In genomic region chr9:52678179-52678838, GRCm38 (mm10) we compare ENCODE assay signal across 9 mouse cellular contexts. TPM values are rescaled to one million over a fixed set of nuclear protein-coding genes. Genes with fewer than 3 reads are reported as not detected.
DNase-seq lines count a peak whose midpoint lies in the region; ATAC-seq and TF ChIP-seq lines count a peak whose summit lies in the region.
"Had no signal": no experiment of that assay in that cellular context is flagged by ENCODE, and none has a peak within 500 bp of the region (broad histone marks: within the 10 kb centered on the region; RNA-seq: fewer than 3 reads in every experiment).

No protein-coding gene starts in this region.

- 1% methylated on average over 28 of the region's 28 CpGs for WGBS in intestine, embryonic 16.5 days
- WGBS in midbrain, embryonic 11.5 days, result under 1% methylated on average over 28 of the region's 28 CpGs

- no peaks in the 10 kb centered on the region for H3K9me3 ChIP-seq in intestine, embryonic 16.5 days (ENCODE audit: control insufficient read depth, low read length)
- no peaks in the 10 kb centered on the region for H3K9me3 ChIP-seq in midbrain, embryonic 11.5 days (ENCODE audit: control insufficient read depth, low read length)
- H3K9me3 ChIP-seq: liver, embryonic 15.5 days had no signal

- no peaks in the 10 kb centered on the region for H3K36me3 ChIP-seq in testis, adult 2 months (ENCODE audit: control insufficient read depth, insufficient read depth, low read length)
- no peaks in the 10 kb centered on the region for H3K36me3 ChIP-seq in intestine, embryonic 16.5 days (ENCODE audit: control insufficient read depth, insufficient read depth, low read length)
- H3K36me3 ChIP-seq in midbrain, embryonic 11.5 days (ENCODE audit: control insufficient read depth, insufficient read depth, low read length), result no peaks in the 10 kb centered on the region
- H3K36me3 ChIP-seq: liver, embryonic 15.5 days had no signal

- no peaks in the 10 kb centered on the region; the same call in 1 of the 2 replicates for H3K27me3 ChIP-seq in testis, adult 2 months (ENCODE audit: control insufficient read depth, insufficient read depth, low read length)
- peaks cover 36% of the 10 kb centered on the region for H3K27me3 ChIP-seq in intestine, embryonic 16.5 days (replicated peaks; ENCODE audit: control insufficient read depth, insufficient read depth, low read length)
- peaks cover 23% of the 10 kb centered on the region for H3K27me3 ChIP-seq in midbrain, embryonic 11.5 days (ENCODE audit: control insufficient read depth, insufficient read depth, low read length)

- peak overlapping the region; percentile 9 for H3K4me3 ChIP-seq in testis, adult 2 months (ENCODE audit: control insufficient read depth, low read depth, low read length)
- H3K4me3 ChIP-seq in intestine, embryonic 16.5 days (ENCODE audit: low read length), result peak overlapping the region; percentile 34
- H3K4me3 ChIP-seq in midbrain, embryonic 11.5 days (ENCODE audit: low read depth, low read length), result peak overlapping the region; percentile 51
- H3K4me3 ChIP-seq: liver, embryonic 15.5 days had no signal

- no peak for TF ChIP-seq CTCF in testis, adult 2 months (IDR thresholded peaks at IDR 0.05; ENCODE audit: control insufficient read depth, insufficient read depth, insufficient replicate concordance, low read depth, low read length)

- no peak for TF ChIP-seq POLR2A in testis, adult 2 months (IDR thresholded peaks at IDR 0.05; ENCODE audit: control insufficient read depth, low read depth, low read length)

- peaks cover 14% of the 10 kb centered on the region for H3K4me1 ChIP-seq in testis, adult 2 months (ENCODE audit: control insufficient read depth, insufficient read depth, low read length)
- H3K4me1 ChIP-seq in intestine, embryonic 16.5 days (ENCODE audit: control insufficient read depth, insufficient read depth, low read length), result no peaks in the 10 kb centered on the region
- H3K4me1 ChIP-seq in midbrain, embryonic 11.5 days (ENCODE audit: control insufficient read depth, insufficient read depth, low read length), result peaks cover 11% of the 10 kb centered on the region
- H3K4me1 ChIP-seq: liver, embryonic 15.5 days had no signal

- peak overlapping the region; percentile 50 for H3K4me2 ChIP-seq in intestine, embryonic 16.5 days (ENCODE audit: low read depth, low read length)
- peak overlapping the region; percentile 96 for H3K4me2 ChIP-seq in midbrain, embryonic 11.5 days

- H3K27ac ChIP-seq in testis, adult 2 months (ENCODE audit: control insufficient read depth, insufficient read depth, low read depth, low read length), result no peak overlapping the region
- no peak overlapping the region for H3K27ac ChIP-seq in intestine, embryonic 16.5 days (ENCODE audit: low read length)
- no peak overlapping the region for H3K27ac ChIP-seq in midbrain, embryonic 11.5 days (ENCODE audit: low read depth, low read length)
- H3K27ac ChIP-seq: liver, embryonic 15.5 days had no signal

- no peak overlapping the region for H3K9ac ChIP-seq in intestine, embryonic 16.5 days (ENCODE audit: low read depth, low read length)
- peak overlapping the region; percentile 61 for H3K9ac ChIP-seq in midbrain, embryonic 11.5 days (ENCODE audit: low read length)
- H3K9ac ChIP-seq: liver, embryonic 15.5 days had no signal

- DNase-seq in cerebellum, adult 11 months, result peak; percentile 1
- no peak for DNase-seq in testis, postnatal 14 days (ENCODE audit: low spot score)
- peak; percentile 95 for DNase-seq in midbrain, embryonic 11.5 days (ENCODE audit: low spot score, missing footprints)
- DNase-seq in urinary bladder, postnatal 4 days (ENCODE audit: low spot score in 2 of 2), result no peak

- ATAC-seq in cerebellum, adult (ENCODE audit: insufficient number of reproducible peaks, low FRiP score, low TSS enrichment), result no peak
- no peak for ATAC-seq in intestine, embryonic 16.5 days
- ATAC-seq in midbrain, embryonic 11.5 days (ENCODE audit: low FRiP score), result peak; percentile 43
- ATAC-seq in activated CD4-positive, CD25-positive, alpha-beta regulatory T cell, adult 4 months, result no peak

RNA-seq across cellular contexts. Expression of gene AI593442, which starts 1.3 kb away (rescaled TPM):
- polyA plus RNA-seq in testis, adult 2 months (2012; rRNA removed), result 0.47 and 0.54 TPM in 2 replicates
- polyA plus RNA-seq in intestine, embryonic 16.5 days (2015; fragmentation: Nextera tagmentation; extraction: Ambion mirVana), result 0.56 and 0.86 TPM in 2 replicates
- polyA plus RNA-seq in midbrain, embryonic 11.5 days (2014; fragmentation: Nextera tagmentation; extraction: Ambion mirVana), result 2.4 and 3.3 TPM in 2 replicates
- not detected for polyA plus RNA-seq in activated CD4-positive, CD25-positive, alpha-beta regulatory T cell, adult 4 months (2017; shearing (Covaris generic))

Comparison
In these comparisons a context has a peak if more than half of its experiments do, and no peak if none do; other contexts are left out.
1. DNase-seq: peak in cerebellum, adult 11 months (single experiment) and midbrain, embryonic 11.5 days (single experiment); none in testis, postnatal 14 days (single experiment) and urinary bladder, postnatal 4 days (0 of 2).
2. Peak in every context shown above with its lines, with median percentiles within 50 percentile points of each other: H3K4me3 ChIP-seq.